Mouse (Mus musculus) liver, embryonic 14.5 days (tissue): ENCODE measurements at regions not wholly inside any gene's neighbourhood (a gene's known extent, or its start where the extent isn't known, plus 50 kb on each side); places are given as distances from the start of the nearest gene placed in this dataset.
A peak's percentile ranks its signal among the peaks of the same experiment; 100 is the strongest.

ENCODE experiments used
- ATAC-seq: fragments of 200-750 bp; cut with Nextera tagmentation; 2 replicates; pipeline ENCODE4 v1.8.0; 2017; ENCODE audit warnings: moderate number of reproducible peaks, mild to moderate bottlenecking, moderate library complexity; ENCODE audit not compliant: insufficient read depth
- DNase-seq, 3 experiments: peaks; one replicate each; pipeline ENCODE4 v3.0.0-alpha.2; 2012 to 2013; ENCODE audit warnings: low read depth in 3 of 3, low spot score in 3 of 3
- H3K27ac ChIP-seq: fragments of 300-500 bp; sonication (generic); 2 replicates; pipeline ENCODE4 v1.5.1; 2014; ENCODE audit warnings: moderate library complexity, mild to moderate bottlenecking, control low read depth, inconsistent platforms
- H3K27me3 ChIP-seq: fragments of 300-500 bp; sonication (generic); 2 replicates; pipeline ENCODE4 v1.6.1; 2014; ENCODE audit warnings: mild to moderate bottlenecking, low read length, moderate library complexity; ENCODE audit not compliant: control insufficient read depth, insufficient read depth
- H3K36me3 ChIP-seq: fragments of 300-500 bp; sonication (generic); replicated peaks from 2 replicates; pipeline ENCODE4 v1.6.1; 2014; ENCODE audit warnings: low read depth; ENCODE audit not compliant: control insufficient read depth, insufficient read depth
- H3K4me1 ChIP-seq, 2 experiments: fragments of 200-500 bp in 1 of 2; fragments of 300-500 bp in 1 of 2; sonication (generic) in 1 of 2; replicated peaks; 2 replicates each; pipeline ENCODE4 v1.6.1; 2012 to 2014; ENCODE audit warnings: antibody characterized with exemption in 1 of 2, inconsistent platforms in 1 of 2, low read length in 1 of 2; ENCODE audit not compliant: control insufficient read depth in 2 of 2, insufficient read depth in 2 of 2
- H3K4me2 ChIP-seq: fragments of 300-500 bp; sonication (generic); 2 replicates; pipeline ENCODE4 v1.6.1; 2014; ENCODE audit warnings: low read depth, mild to moderate bottlenecking, control low read depth, moderate library complexity
- H3K4me3 ChIP-seq, 2 experiments: fragments of 200-500 bp in 1 of 2; fragments of 300-500 bp in 1 of 2; sonication (generic) in 1 of 2; 2 replicates each; pipeline ENCODE4 v1.5.1; 2012 to 2014; ENCODE audit warnings: low read depth in 2 of 2, low read length in 2 of 2, mild to moderate bottlenecking in 2 of 2, control low read depth in 1 of 2, inconsistent platforms in 1 of 2, moderate library complexity in 1 of 2; ENCODE audit not compliant: insufficient read depth in 1 of 2
- H3K9ac ChIP-seq: fragments of 300-500 bp; sonication (generic); replicated peaks from 2 replicates; pipeline ENCODE4 v1.6.1; 2014; ENCODE audit warnings: mild to moderate bottlenecking, control low read depth, moderate library complexity
- H3K9me3 ChIP-seq: fragments of 300-500 bp; sonication (generic); 2 replicates; pipeline ENCODE4 v1.6.1; 2016; ENCODE audit warnings: low read length, mixed read lengths; ENCODE audit not compliant: control insufficient read depth
- CTCF ChIP-seq: IDR thresholded peaks from 2 replicates; pipeline ENCODE4 v1.5.1; 2016; ENCODE audit warnings: antibody characterized with exemption, low read depth, control low read depth
- EP300 ChIP-seq: IDR thresholded peaks from 2 replicates; pipeline ENCODE4 v1.6.1; 2016; ENCODE audit warnings: antibody characterized with exemption, low read depth
- WGBS: fragments of 180-500 bp; shearing (Covaris S2); extraction: QIAGEN DNeasy Blood & Tissue Kit; methylation state at CpG from one replicate; pipeline ENCODE4 v1.1.7; 2014; ENCODE audit not compliant: insufficient replicate concordance; 5-methylcytosine and 5-hydroxymethylcytosine counted together

GRCm38 (mm10) chr5:84849175-84849574 lies 432.0 kb upstream of the Epha5 start:
- no peaks in the 10 kb centered on the region for H3K9me3 ChIP-seq
- H3K36me3 ChIP-seq: no peaks in the 10 kb centered on the region
- no peak overlapping the region for H3K4me2 ChIP-seq
- no peak overlapping the region for H3K27ac ChIP-seq
- H3K4me1 ChIP-seq: no peaks in the 10 kb centered on the region
- ATAC-seq: no peak
- TF ChIP-seq CTCF (no peak), EP300 (no peak)
- no peaks in the 10 kb centered on the region for H3K27me3 ChIP-seq
- no peak for DNase-seq
- H3K9ac ChIP-seq: no peak overlapping the region
- no peak overlapping the region for H3K4me3 ChIP-seq

GRCm38 (mm10) chr5:84848765-84849164 lies 431.6 kb upstream of the Epha5 start:
- Histone ChIP-seq H3K27ac (no peak overlapping the region), H3K27me3 (no peaks in the 10 kb centered on the region), H3K36me3 (no peaks in the 10 kb centered on the region), H3K9ac (no peak overlapping the region), H3K9me3 (no peaks in the 10 kb centered on the region), H3K4me1 (no peaks in the 10 kb centered on the region), H3K4me3 (no peak overlapping the region), H3K4me2 (no peak overlapping the region)
- ATAC-seq: no peak
- 59% methylated on average over 2 of the region's 2 CpGs for WGBS
- TF ChIP-seq EP300 (no peak), CTCF (no peak)
- no peak for DNase-seq

- no peaks in the 10 kb centered on the region for H3K27me3 ChIP-seq
- TF ChIP-seq CTCF (no peak), EP300 (no peak)
- H3K4me3 ChIP-seq: no peak overlapping the region
- H3K9ac ChIP-seq: no peak overlapping the region
- DNase-seq: no peak
- WGBS: 63% methylated on average over 2 of the region's 2 CpGs
- no peaks in the 10 kb centered on the region for H3K36me3 ChIP-seq
- no peak overlapping the region for H3K4me2 ChIP-seq
- H3K9me3 ChIP-seq: no peaks in the 10 kb centered on the region
- H3K27ac ChIP-seq: no peak overlapping the region
- H3K4me1 ChIP-seq: no peaks in the 10 kb centered on the region
- ATAC-seq: peak; percentile 28; the same call in 1 of the 2 replicates
Observed at GRCm38 (mm10) chr5:84811460-84811859, 394.3 kb upstream of the Epha5 start.

- Histone ChIP-seq H3K4me3 (no peak overlapping the region), H3K4me2 (no peak overlapping the region), H3K4me1 (no peaks in the 10 kb centered on the region), H3K27ac (no peak overlapping the region), H3K9me3 (no peaks in the 10 kb centered on the region), H3K27me3 (no peaks in the 10 kb centered on the region), H3K36me3 (no peaks in the 10 kb centered on the region), H3K9ac (no peak overlapping the region)
- DNase-seq (no peak), ATAC-seq (no peak)
- TF ChIP-seq EP300 (no peak), CTCF (no peak)
- WGBS: 62% methylated on average over 3 of the region's 3 CpGs
Observed at GRCm38 (mm10) chr5:84810844-84811243, 393.7 kb upstream of the Epha5 start.

GRCm38 (mm10) chr5:84762618-84763017 lies 345.4 kb upstream of the Epha5 start:
- Histone ChIP-seq H3K9ac (no peak overlapping the region), H3K9me3 (no peaks in the 10 kb centered on the region)
- ATAC-seq: no peak

More at GRCm38 (mm10) chr5:84762618-84763017, 345.4 kb upstream of the Epha5 start:
- Histone ChIP-seq H3K36me3 (no peaks in the 10 kb centered on the region), H3K4me2 (no peak overlapping the region), H3K4me3 (no peak overlapping the region), H3K27ac (no peak overlapping the region), H3K27me3 (no peaks in the 10 kb centered on the region), H3K4me1 (no peaks in the 10 kb centered on the region)
- TF ChIP-seq CTCF: no peak
- no peak for TF ChIP-seq EP300
- WGBS: 61% methylated on average over 1 of the region's 1 CpGs
- DNase-seq: no peak
